Mouse (Mus musculus) limb, embryonic 15.5 days (tissue): Measurements from ENCODE around the gene Mtif3. TPM values are rescaled to one million over a fixed set of nuclear protein-coding genes. Genes with fewer than 3 reads are reported as not detected.
A peak's percentile ranks its signal among the peaks of the same experiment; 100 is the strongest.

Experiments used
- ATAC-seq: fragments of 200-750 bp; cut with Nextera tagmentation; 2 replicates; pipeline ENCODE4 v1.8.0; 2017; ENCODE audit warnings: low read depth, moderate TSS enrichment; ENCODE audit not compliant: insufficient number of reproducible peaks, low FRiP score, low TSS enrichment
- H3K27ac ChIP-seq: fragments of 300-500 bp; sonication (generic); 2 replicates; pipeline ENCODE4 v1.5.1; 2015; ENCODE audit warnings: moderate library complexity, mild to moderate bottlenecking, inconsistent platforms
- H3K27me3 ChIP-seq: fragments of 300-500 bp; sonication (generic); 2 replicates; pipeline ENCODE4 v1.6.1; 2015; ENCODE audit warnings: inconsistent platforms
- H3K36me3 ChIP-seq: fragments of 300-500 bp; sonication (generic); 2 replicates; pipeline ENCODE4 v1.6.1; 2015; ENCODE audit warnings: inconsistent platforms
- H3K4me1 ChIP-seq: fragments of 300-500 bp; sonication (generic); 2 replicates; pipeline ENCODE4 v1.6.1; 2015; ENCODE audit warnings: inconsistent platforms
- H3K4me2 ChIP-seq: fragments of 300-500 bp; sonication (generic); 2 replicates; pipeline ENCODE4 v1.6.1; 2015; ENCODE audit warnings: mild to moderate bottlenecking, inconsistent platforms
- H3K4me3 ChIP-seq: fragments of 300-500 bp; sonication (generic); 2 replicates; pipeline ENCODE4 v1.5.1; 2015; ENCODE audit warnings: mild to moderate bottlenecking, inconsistent platforms
- H3K9ac ChIP-seq: fragments of 300-500 bp; sonication (generic); 2 replicates; pipeline ENCODE4 v1.6.1; 2015; ENCODE audit warnings: inconsistent platforms
- H3K9me3 ChIP-seq: fragments of 300-500 bp; sonication (generic); 2 replicates; pipeline ENCODE4 v1.6.1; 2016; ENCODE audit warnings: inconsistent platforms
- WGBS: fragments of 180-500 bp; shearing (Covaris S2); methylation state at CpG from one replicate; pipeline ENCODE4 v1.1.7; 2015; 5-methylcytosine and 5-hydroxymethylcytosine counted together
- polyA plus RNA-seq: library from polyadenylated mRNA; unstranded; fragments of >200 nt; fragmentation: Nextera tagmentation; extraction: Ambion mirVana; gene quantifications from 2 replicates; pipeline ENCODE4 v1.2.1, GENCODE M21; 2015

Mtif3 gene
- 22.9 and 25.6 TPM in 2 replicates for polyA plus RNA-seq

- H3K4me2 ChIP-seq: peak within 1 kb of the TSS; percentile 59
- H3K27ac ChIP-seq: peak within 1 kb of the TSS; percentile 81
- H3K36me3 ChIP-seq: peaks cover 21% of the 10 kb centered on the region
- WGBS: 1% methylated on average over 46 of the region's 46 CpGs
- H3K4me1 ChIP-seq: peaks cover 11% of the 10 kb centered on the region
- H3K4me3 ChIP-seq: peak within 1 kb of the TSS; percentile 94
- no peaks in the 10 kb centered on the region for H3K9me3 ChIP-seq
- ATAC-seq: peak; percentile 75; the same call in 1 of the 2 replicates
- no peaks in the 10 kb centered on the region for H3K27me3 ChIP-seq
- peak within 1 kb of the TSS; percentile 64 for H3K9ac ChIP-seq
Measured at GRCm38 (mm10) chr5:146963118-146963936, at the start of gene Mtif3. TSS of gene Mtif3 (minus strand) at chr5:146963800.

- no peak overlapping the region for H3K4me2 ChIP-seq
- no peaks in the 10 kb centered on the region for H3K9me3 ChIP-seq
- no peak overlapping the region for H3K27ac ChIP-seq
- no peak overlapping the region for H3K9ac ChIP-seq
- no peaks in the 10 kb centered on the region for H3K4me1 ChIP-seq
- ATAC-seq: no peak
- H3K27me3 ChIP-seq: no peaks in the 10 kb centered on the region
- H3K4me3 ChIP-seq: no peak overlapping the region
- 85% methylated on average over 10 of the region's 10 CpGs for WGBS
- no peaks in the 10 kb centered on the region; the same call in 1 of the 2 replicates for H3K36me3 ChIP-seq
Measured at GRCm38 (mm10) chr5:147011333-147011732, 47.7 kb upstream of the Mtif3 start.

- 48% methylated on average over 1 of the region's 1 CpGs for WGBS
- Histone ChIP-seq H3K4me3 (no peak overlapping the region), H3K27me3 (no peaks in the 10 kb centered on the region), H3K4me2 (no peak overlapping the region), H3K36me3 (no peaks in the 10 kb centered on the region), H3K9me3 (no peaks in the 10 kb centered on the region), H3K4me1 (no peaks in the 10 kb centered on the region), H3K9ac (no peak overlapping the region), H3K27ac (no peak overlapping the region)
- no peak for ATAC-seq
Measured at GRCm38 (mm10) chr5:147003303-147003702, 39.7 kb upstream of the Mtif3 start.

- 81% methylated on average over 4 of the region's 4 CpGs for WGBS
- H3K27ac ChIP-seq: no peak overlapping the region
- no peak overlapping the region for H3K4me2 ChIP-seq
- no peak for ATAC-seq
- H3K9ac ChIP-seq: no peak overlapping the region
- H3K4me1 ChIP-seq: no peaks in the 10 kb centered on the region
- no peak overlapping the region for H3K4me3 ChIP-seq
- no peaks in the 10 kb centered on the region for H3K27me3 ChIP-seq
- H3K9me3 ChIP-seq: no peaks in the 10 kb centered on the region
- H3K36me3 ChIP-seq: no peaks in the 10 kb centered on the region
Measured at GRCm38 (mm10) chr5:147001312-147001711, 37.7 kb upstream of the Mtif3 start.

- Histone ChIP-seq H3K9me3 (no peaks in the 10 kb centered on the region), H3K36me3 (no peaks in the 10 kb centered on the region), H3K27me3 (no peaks in the 10 kb centered on the region), H3K4me2 (no peak overlapping the region), H3K4me1 (no peaks in the 10 kb centered on the region), H3K27ac (no peak overlapping the region), H3K4me3 (no peak overlapping the region), H3K9ac (no peak overlapping the region)
- no peak for ATAC-seq
- WGBS: 92% methylated on average over 12 of the region's 12 CpGs
Measured at GRCm38 (mm10) chr5:146998802-146999201, 35.2 kb upstream of the Mtif3 start.

- Histone ChIP-seq H3K9me3 (no peaks in the 10 kb centered on the region), H3K27ac (no peak overlapping the region), H3K4me2 (no peak overlapping the region), H3K4me1 (no peaks in the 10 kb centered on the region), H3K36me3 (no peaks in the 10 kb centered on the region), H3K9ac (no peak overlapping the region), H3K27me3 (no peaks in the 10 kb centered on the region), H3K4me3 (no peak overlapping the region)
- 85% methylated on average over 7 of the region's 7 CpGs for WGBS
- no peak for ATAC-seq
Measured at GRCm38 (mm10) chr5:146996812-146997211, 33.2 kb upstream of the Mtif3 start.

- H3K4me3 ChIP-seq: no peak overlapping the region
- 55% methylated on average over 6 of the region's 6 CpGs for WGBS
Measured at GRCm38 (mm10) chr5:146994973-146995372, 31.4 kb upstream of the Mtif3 start.

GRCm38 (mm10) chr5:146993509-146993908, 29.9 kb upstream of the Mtif3 start:
- Histone ChIP-seq H3K36me3 (no peaks in the 10 kb centered on the region), H3K9ac (no peak overlapping the region), H3K4me3 (no peak overlapping the region), H3K27ac (no peak overlapping the region), H3K27me3 (no peaks in the 10 kb centered on the region), H3K9me3 (no peaks in the 10 kb centered on the region), H3K4me1 (no peaks in the 10 kb centered on the region), H3K4me2 (no peak overlapping the region)
- no peak for ATAC-seq
- WGBS: 60% methylated on average over 8 of the region's 8 CpGs

More at GRCm38 (mm10) chr5:146994973-146995372, 31.4 kb upstream of the Mtif3 start:
- ATAC-seq: no peak
- Histone ChIP-seq H3K9me3 (no peaks in the 10 kb centered on the region), H3K4me2 (no peak overlapping the region), H3K27me3 (no peaks in the 10 kb centered on the region), H3K4me1 (no peaks in the 10 kb centered on the region), H3K36me3 (no peaks in the 10 kb centered on the region), H3K27ac (no peak overlapping the region), H3K9ac (no peak overlapping the region)

GRCm38 (mm10) chr5:146989051-146989450, 25.5 kb upstream of the Mtif3 start:
- no peak overlapping the region for H3K4me2 ChIP-seq
- H3K36me3 ChIP-seq: no peaks in the 10 kb centered on the region
- H3K4me1 ChIP-seq: no peaks in the 10 kb centered on the region
- WGBS: 66% methylated on average over 5 of the region's 5 CpGs
- no peak overlapping the region for H3K27ac ChIP-seq
- H3K9me3 ChIP-seq: no peaks in the 10 kb centered on the region
- H3K4me3 ChIP-seq: no peak overlapping the region
- H3K27me3 ChIP-seq: 0 out of 2 replicates have a peak, but pooled peaks cover 10% of the 10 kb centered on the region
- ATAC-seq: no peak
- no peak overlapping the region for H3K9ac ChIP-seq

GRCm38 (mm10) chr5:146987588-146987987, 24.0 kb upstream of the Mtif3 start:
- no peak for ATAC-seq
- no peaks in the 10 kb centered on the region for H3K9me3 ChIP-seq
- no peak overlapping the region for H3K4me2 ChIP-seq
- no peaks in the 10 kb centered on the region for H3K36me3 ChIP-seq
- H3K9ac ChIP-seq: no peak overlapping the region
- WGBS: 75% methylated on average over 10 of the region's 10 CpGs
- no peaks in the 10 kb centered on the region for H3K4me1 ChIP-seq
- H3K4me3 ChIP-seq: no peak overlapping the region
- H3K27ac ChIP-seq: no peak overlapping the region
- H3K27me3 ChIP-seq: peaks cover 13% of the 10 kb centered on the region; the same call in 1 of the 2 replicates

- peaks cover 15% of the 10 kb centered on the region; the same call in 1 of the 2 replicates for H3K27me3 ChIP-seq
- H3K9ac ChIP-seq: no peak overlapping the region
- no peaks in the 10 kb centered on the region for H3K9me3 ChIP-seq
- 61% methylated on average over 21 of the region's 21 CpGs for WGBS
- no peak for ATAC-seq
- H3K36me3 ChIP-seq: no peaks in the 10 kb centered on the region
- no peak overlapping the region for H3K4me2 ChIP-seq
- H3K4me1 ChIP-seq: no peaks in the 10 kb centered on the region
- no peak overlapping the region for H3K27ac ChIP-seq
- H3K4me3 ChIP-seq: no peak overlapping the region
Measured at GRCm38 (mm10) chr5:146985725-146986433, 22.3 kb upstream of the Mtif3 start.

- 6% methylated on average over 8 of the region's 8 CpGs for WGBS
- H3K27me3 ChIP-seq: peaks cover 15% of the 10 kb centered on the region; the same call in 1 of the 2 replicates
Measured at GRCm38 (mm10) chr5:146983216-146983615, 19.6 kb upstream of the Mtif3 start.

More at GRCm38 (mm10) chr5:146983216-146983615, 19.6 kb upstream of the Mtif3 start:
- Histone ChIP-seq H3K4me1 (no peaks in the 10 kb centered on the region), H3K4me3 (no peak overlapping the region), H3K36me3 (no peaks in the 10 kb centered on the region), H3K4me2 (no peak overlapping the region), H3K9ac (no peak overlapping the region), H3K27ac (no peak overlapping the region), H3K9me3 (no peaks in the 10 kb centered on the region)
- no peak for ATAC-seq
